Mouse (Mus musculus) embryonic facial prominence, embryonic 13.5 days (tissue): ENCODE results near the gene Casz1. TPM values are rescaled to one million over a fixed set of nuclear protein-coding genes. Genes with fewer than 3 reads are reported as not detected.

Experiments
- ATAC-seq: fragments of 200-750 bp; cut with Nextera tagmentation; 2 replicates; pipeline ENCODE4 v1.8.0; 2017; ENCODE audit warnings: low read depth; ENCODE audit not compliant: insufficient number of reproducible peaks, insufficient read depth, low FRiP score, low TSS enrichment
- H3K27ac ChIP-seq: fragments of 300-500 bp; sonication (generic); 2 replicates; pipeline ENCODE4 v1.5.1; 2015; ENCODE audit warnings: moderate library complexity, mild to moderate bottlenecking, inconsistent platforms
- H3K27me3 ChIP-seq: fragments of 300-500 bp; sonication (generic); 2 replicates; pipeline ENCODE4 v1.6.1; 2015; ENCODE audit warnings: mild to moderate bottlenecking, inconsistent platforms
- H3K36me3 ChIP-seq: fragments of 300-500 bp; sonication (generic); 2 replicates; pipeline ENCODE4 v1.6.1; 2015; ENCODE audit warnings: mild to moderate bottlenecking, inconsistent platforms
- H3K4me1 ChIP-seq: fragments of 300-500 bp; sonication (generic); 2 replicates; pipeline ENCODE4 v1.6.1; 2015; ENCODE audit warnings: inconsistent platforms
- H3K4me2 ChIP-seq: fragments of 300-500 bp; sonication (generic); 2 replicates; pipeline ENCODE4 v1.6.1; 2015; ENCODE audit warnings: moderate library complexity, mild to moderate bottlenecking, inconsistent platforms
- H3K4me3 ChIP-seq: fragments of 300-500 bp; sonication (generic); 2 replicates; pipeline ENCODE4 v1.5.1; 2015; ENCODE audit warnings: mild to moderate bottlenecking, inconsistent platforms
- H3K9ac ChIP-seq: fragments of 300-500 bp; sonication (generic); 2 replicates; pipeline ENCODE4 v1.6.1; 2015; ENCODE audit warnings: mild to moderate bottlenecking, inconsistent platforms
- H3K9me3 ChIP-seq: fragments of 300-500 bp; sonication (generic); 2 replicates; pipeline ENCODE4 v1.6.1; 2016; ENCODE audit warnings: inconsistent platforms
- WGBS: fragments of 180-500 bp; shearing (Covaris S2); methylation state at CpG from one replicate; pipeline ENCODE4 v1.1.7; 2015; ENCODE audit warnings: mixed read lengths; 5-methylcytosine and 5-hydroxymethylcytosine counted together
- polyA plus RNA-seq: library from polyadenylated mRNA; unstranded; fragments of >200 nt; fragmentation: Nextera tagmentation; extraction: Ambion mirVana; gene quantifications from 2 replicates; pipeline ENCODE4 v1.2.1, GENCODE M21; 2015

Casz1 gene
- polyA plus RNA-seq, 1 experiment from 2014 or later: 4.2 TPM

DNA sequence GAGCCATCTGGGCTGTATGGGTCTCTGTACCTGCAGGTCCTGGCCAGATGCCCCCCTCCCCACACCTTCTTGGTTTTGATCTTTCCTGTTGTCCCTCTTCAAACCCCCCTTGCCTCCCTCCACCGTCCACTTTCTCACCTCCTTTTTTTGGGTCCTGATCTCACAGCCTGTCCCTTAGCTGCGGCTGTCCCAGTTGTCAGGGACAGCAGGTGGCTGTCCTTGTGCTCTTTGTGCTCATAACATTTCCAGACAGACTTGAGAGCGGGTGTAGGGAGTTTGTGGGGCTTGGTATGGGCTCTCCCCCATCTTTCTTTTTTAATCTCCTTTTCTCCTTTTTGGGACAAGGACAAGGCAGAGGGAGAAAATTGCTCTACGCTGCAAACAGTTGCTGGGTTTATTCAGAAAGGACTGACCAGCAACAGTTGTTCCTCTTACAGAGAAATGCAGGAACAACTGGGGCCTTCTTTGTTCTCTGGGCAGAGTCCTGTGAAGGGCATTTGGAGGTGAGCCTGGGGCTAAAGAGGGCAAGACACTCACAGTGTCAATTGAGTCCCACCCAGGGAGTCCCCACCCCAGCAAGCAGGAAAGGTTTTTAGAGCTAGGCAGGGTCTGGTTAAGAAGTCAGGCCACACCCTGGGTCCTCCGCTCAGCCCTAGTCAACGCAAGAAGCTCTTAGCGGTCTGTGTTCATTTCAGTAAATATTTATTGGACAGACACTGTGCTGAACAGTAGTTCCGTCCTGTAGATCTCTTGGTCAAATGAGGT, 108.8 kb downstream of the Casz1 start:
- Histone ChIP-seq H3K4me2 (no peak overlapping the region), H3K9ac (no peak overlapping the region), H3K9me3 (no peaks in the 10 kb centered on the region), H3K4me1 (peaks cover 22% of the 10 kb centered on the region; the same call in 1 of the 2 replicates), H3K4me3 (no peak overlapping the region), H3K27me3 (peaks cover 80% of the 10 kb centered on the region), H3K27ac (no peak overlapping the region), H3K36me3 (no peaks in the 10 kb centered on the region)
- no peak for ATAC-seq
- WGBS: 64% methylated on average over 8 of the region's 8 CpGs

DNA sequence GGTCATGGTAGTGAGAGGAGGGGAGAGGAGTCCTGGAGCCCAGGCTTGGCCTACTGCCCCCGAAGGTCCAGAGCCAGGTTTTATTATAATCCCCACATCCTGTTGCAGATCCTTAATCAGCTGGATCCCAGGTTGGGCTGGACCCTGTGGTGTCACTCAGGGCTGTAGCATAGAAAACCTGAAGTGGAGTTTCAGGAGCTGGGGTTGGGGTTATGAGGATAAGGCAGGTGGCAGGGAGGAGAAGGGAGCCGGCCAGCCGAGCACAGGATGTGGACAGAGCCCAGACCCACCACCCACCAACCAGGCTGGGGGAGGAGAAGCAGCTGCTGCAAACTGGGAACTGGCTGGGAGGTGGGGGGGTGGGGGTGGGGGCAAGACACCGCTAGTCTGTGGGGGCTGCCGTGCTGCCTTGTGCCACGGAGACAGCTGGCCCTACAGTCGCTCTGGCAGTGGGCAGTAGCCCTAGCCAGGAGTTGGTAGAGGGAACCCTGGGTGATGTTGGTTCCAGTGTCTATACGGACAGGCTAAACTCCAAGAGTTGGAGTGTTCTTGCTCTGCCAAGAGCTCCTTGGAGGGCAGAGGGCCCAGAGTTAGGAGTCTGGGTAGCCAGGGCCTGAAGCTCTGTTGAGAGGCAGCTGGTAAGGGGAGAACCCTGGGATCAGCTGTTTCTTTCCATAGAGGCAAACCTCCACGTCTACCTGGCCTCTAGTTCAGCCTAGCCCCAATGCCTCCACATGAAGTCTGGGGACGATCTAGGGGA, 110.8 kb downstream of the Casz1 start:
- Histone ChIP-seq H3K27me3 (peaks cover 93% of the 10 kb centered on the region), H3K9ac (no peak overlapping the region), H3K27ac (no peak overlapping the region), H3K4me1 (peaks cover 13% of the 10 kb centered on the region), H3K4me2 (no peak overlapping the region), H3K9me3 (no peaks in the 10 kb centered on the region), H3K4me3 (no peak overlapping the region), H3K36me3 (no peaks in the 10 kb centered on the region)
- WGBS: 46% methylated on average over 10 of the region's 10 CpGs
- ATAC-seq: no peak

DNA sequence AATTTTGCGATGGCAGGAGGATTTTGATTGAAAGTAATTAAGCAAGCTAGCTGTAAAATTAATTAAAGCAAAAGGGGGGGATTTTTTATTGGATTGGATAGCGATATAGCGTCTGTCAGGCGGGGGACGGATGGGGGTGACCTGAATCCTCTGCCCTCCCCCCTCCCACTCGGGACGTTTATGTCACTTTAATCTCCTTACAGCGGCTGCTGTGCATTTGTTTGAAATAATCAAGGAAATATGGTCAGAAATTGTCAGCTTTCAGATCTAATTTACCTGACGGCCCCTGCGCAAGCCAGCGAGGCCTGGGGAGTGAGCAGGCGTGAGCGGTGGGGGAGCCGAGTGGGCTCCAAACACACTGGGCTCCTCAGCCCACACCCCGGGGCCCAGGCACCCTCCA, 111.6 kb downstream of the Casz1 start:
- no peak overlapping the region for H3K4me2 ChIP-seq
- ATAC-seq: no peak
- H3K4me1 ChIP-seq: peaks cover 13% of the 10 kb centered on the region
- no peaks in the 10 kb centered on the region for H3K36me3 ChIP-seq
- H3K4me3 ChIP-seq: no peak overlapping the region
- WGBS: 56% methylated on average over 15 of the region's 15 CpGs
- H3K27me3 ChIP-seq: peaks cover 97% of the 10 kb centered on the region
- no peak overlapping the region for H3K9ac ChIP-seq
- H3K27ac ChIP-seq: no peak overlapping the region
- H3K9me3 ChIP-seq: no peaks in the 10 kb centered on the region

DNA sequence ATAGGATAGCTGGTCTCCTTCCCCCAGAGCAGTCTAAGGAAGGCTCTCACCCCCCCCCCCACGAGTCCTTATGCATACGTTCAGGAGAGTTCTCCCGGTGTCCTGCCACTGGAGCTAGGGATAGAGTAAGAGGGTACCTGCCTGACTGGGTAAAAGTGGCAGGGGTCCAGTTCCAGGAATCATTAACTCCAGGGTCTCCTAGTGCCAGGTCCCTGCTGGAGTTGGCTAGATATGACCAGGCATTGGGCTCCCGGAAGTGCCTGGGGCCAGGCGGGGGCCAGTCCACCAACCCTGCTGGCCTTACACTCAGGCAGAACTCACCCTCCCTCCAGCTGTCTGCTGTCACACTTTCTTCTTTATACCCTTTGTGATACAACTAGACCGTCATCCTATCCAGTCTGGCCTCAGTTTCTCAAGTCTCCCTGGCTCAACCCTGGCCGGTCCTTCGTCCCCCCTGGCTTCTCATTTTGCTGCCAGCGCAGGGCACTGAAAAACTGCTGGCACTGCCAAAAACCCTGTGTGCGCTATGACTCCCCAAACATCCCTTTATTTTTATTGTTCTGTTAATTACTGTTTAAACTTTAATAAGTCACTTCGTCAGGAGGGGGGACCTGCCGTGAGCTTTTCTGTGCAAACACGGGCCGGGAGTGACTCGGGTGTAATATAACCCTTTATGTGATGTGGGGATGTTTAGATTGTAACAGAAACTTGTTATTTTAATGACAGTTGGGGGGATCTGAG, 114.6 kb downstream of the Casz1 start:
- Histone ChIP-seq H3K27me3 (peaks cover 99% of the 10 kb centered on the region), H3K4me3 (no peak overlapping the region), H3K9me3 (no peaks in the 10 kb centered on the region), H3K27ac (no peak overlapping the region), H3K4me2 (no peak overlapping the region), H3K36me3 (no peaks in the 10 kb centered on the region), H3K9ac (no peak overlapping the region), H3K4me1 (peaks cover 12% of the 10 kb centered on the region)
- ATAC-seq: no peak
- 65% methylated on average over 15 of the region's 15 CpGs for WGBS

DNA sequence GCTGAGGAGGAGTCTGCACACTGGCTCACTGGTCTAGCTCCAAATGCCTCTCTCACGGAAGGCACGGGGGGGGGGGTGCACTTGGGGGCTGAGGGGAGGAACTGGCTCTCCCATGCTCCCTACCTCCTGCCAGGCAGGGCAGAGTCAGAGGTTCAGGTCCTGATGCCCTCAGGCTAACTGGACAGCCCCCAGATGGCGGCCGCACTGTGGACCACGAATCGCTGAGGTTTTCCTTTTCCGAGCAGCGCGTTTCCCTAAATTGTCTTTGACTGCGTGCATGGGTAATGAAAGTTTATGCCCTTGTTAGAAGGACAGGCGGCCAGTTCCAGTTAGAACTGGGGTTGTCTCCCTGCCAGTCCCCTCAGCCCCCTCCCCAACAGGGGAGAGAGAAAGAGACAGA, 116.4 kb downstream of the Casz1 start:
- ATAC-seq: no peak
- WGBS: 31% methylated on average over 11 of the region's 11 CpGs
- Histone ChIP-seq H3K9me3 (no peaks in the 10 kb centered on the region), H3K4me3 (no peak overlapping the region), H3K4me2 (no peak overlapping the region), H3K27ac (no peak overlapping the region), H3K9ac (no peak overlapping the region), H3K36me3 (no peaks in the 10 kb centered on the region), H3K27me3 (peaks cover 99% of the 10 kb centered on the region), H3K4me1 (peaks cover 11% of the 10 kb centered on the region)

DNA sequence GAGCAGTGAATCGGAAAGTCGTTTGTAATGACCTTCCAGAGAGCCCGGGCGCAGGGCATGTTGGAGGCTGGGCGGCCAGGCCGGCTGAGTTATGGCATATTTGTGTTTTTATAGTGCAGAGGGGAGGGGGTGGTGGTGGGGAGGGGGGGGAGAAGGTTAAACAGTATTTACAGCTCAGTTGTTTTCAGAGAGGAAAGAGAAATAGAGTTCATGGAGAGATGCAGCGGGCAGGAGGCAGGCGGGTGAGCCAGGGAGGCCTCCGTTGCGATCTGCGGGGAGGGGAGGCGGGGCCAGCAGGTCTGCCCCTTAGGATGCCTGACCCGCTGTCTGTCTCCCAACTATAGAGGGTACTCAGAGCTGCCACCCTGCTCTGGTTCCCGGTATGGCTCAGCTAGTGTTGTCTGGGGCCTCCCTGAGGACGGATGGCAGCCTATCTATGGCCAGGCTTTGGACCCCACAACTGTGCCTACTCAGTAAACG, 118.0 kb downstream of the Casz1 start:
- Histone ChIP-seq H3K9me3 (no peaks in the 10 kb centered on the region), H3K4me1 (peaks cover 23% of the 10 kb centered on the region), H3K27me3 (peaks cover 99% of the 10 kb centered on the region), H3K27ac (no peak overlapping the region), H3K36me3 (no peaks in the 10 kb centered on the region), H3K4me2 (peak overlapping the region; percentile 41), H3K4me3 (no peak overlapping the region), H3K9ac (0 out of 2 replicates have a peak overlapping the region, but pooled peaks have one; percentile 36)
- 13% methylated on average over 16 of the region's 16 CpGs for WGBS
- no peak for ATAC-seq

DNA sequence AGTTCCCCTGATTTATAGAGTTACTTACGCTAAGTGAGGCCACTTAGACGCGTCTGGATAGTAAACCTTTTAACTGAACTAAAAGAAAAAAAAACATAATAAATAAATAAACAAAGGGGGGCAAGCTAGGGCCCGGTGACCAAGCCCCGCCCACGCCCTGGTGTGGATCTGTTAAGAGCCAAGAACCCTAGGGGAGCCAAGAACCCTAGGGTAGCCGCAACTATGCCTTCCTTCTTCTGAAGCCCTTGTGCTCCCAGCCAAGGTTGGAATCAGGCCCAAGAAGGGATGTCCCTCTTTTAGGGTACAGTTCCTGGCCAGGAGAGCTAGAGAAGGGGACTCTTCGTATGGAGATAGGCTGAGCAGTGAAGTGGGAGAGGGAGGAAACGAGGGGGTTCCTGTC, 119.2 kb downstream of the Casz1 start:
- peaks cover 24% of the 10 kb centered on the region for H3K4me1 ChIP-seq
- H3K4me2 ChIP-seq: no peak overlapping the region
- H3K36me3 ChIP-seq: no peaks in the 10 kb centered on the region
- peaks cover 98% of the 10 kb centered on the region for H3K27me3 ChIP-seq
- ATAC-seq: no peak
- no peak overlapping the region for H3K4me3 ChIP-seq
- H3K9me3 ChIP-seq: no peaks in the 10 kb centered on the region
- 73% methylated on average over 9 of the region's 9 CpGs for WGBS
- H3K9ac ChIP-seq: no peak overlapping the region
- no peak overlapping the region for H3K27ac ChIP-seq

DNA sequence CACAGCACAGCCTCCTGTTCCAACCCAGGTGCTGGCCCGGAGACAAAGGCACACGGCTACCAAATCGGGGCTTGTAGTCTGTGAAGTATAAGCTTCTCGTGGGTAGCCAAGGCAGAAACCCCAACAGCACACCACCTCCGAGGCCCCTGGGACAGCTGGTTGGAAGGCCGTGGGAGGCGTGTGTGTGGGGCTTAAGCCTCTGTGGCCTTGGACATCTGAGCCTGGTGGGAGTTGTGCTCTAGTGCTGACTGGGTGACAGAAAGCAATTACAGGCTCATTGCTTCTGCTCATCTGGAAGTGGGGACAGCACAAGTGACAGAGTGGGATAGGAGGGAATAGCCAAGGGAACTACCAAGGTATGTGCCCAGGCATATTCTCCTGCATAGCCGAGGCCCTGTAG, 119.7 kb downstream of the Casz1 start:
- peaks cover 24% of the 10 kb centered on the region for H3K4me1 ChIP-seq
- H3K27ac ChIP-seq: no peak overlapping the region
- no peaks in the 10 kb centered on the region for H3K36me3 ChIP-seq
- H3K9ac ChIP-seq: no peak overlapping the region
- no peaks in the 10 kb centered on the region for H3K9me3 ChIP-seq
- 68% methylated on average over 8 of the region's 8 CpGs for WGBS
- H3K27me3 ChIP-seq: peaks cover 96% of the 10 kb centered on the region
- ATAC-seq: no peak
- no peak overlapping the region for H3K4me3 ChIP-seq
- H3K4me2 ChIP-seq: no peak overlapping the region

DNA sequence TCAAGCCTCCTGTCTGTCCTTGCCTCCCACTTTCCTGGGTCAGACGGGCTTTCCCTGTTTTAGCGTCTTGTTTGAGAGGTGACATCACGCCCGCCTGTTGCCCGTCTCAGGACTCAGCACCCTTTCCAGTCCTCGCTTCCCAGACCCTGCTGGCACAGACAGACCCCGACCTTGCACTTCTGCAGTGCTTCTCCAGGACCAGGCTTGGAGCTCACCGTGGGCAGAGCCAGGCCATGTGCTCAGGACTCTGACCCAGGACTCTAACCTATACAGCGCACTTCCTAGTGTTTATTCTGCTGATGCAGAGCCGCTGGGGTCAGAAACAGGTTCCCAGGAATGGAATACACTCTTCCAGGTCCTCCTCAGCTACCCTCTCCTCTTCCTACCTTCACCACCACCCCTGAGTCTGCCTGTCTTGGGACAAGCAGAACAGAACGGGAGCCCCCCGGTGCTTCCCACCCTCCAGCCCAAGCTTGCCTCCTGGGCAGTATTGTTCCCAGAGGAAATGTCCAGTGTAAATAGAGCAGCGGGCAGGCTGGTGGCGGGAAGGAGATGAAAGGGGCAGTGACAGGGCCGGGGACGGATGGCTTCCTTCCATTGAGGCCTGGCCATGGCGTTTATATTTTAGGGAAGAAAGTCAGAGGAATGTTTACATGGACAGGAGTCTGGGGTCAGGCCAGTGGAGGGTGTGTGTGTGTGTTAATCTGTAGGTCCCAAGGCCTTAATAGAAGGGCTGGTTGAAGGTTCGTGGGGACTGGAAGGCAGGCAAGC, 121.5 kb downstream of the Casz1 start:
- H3K4me1 ChIP-seq: peaks cover 27% of the 10 kb centered on the region
- no peak overlapping the region for H3K27ac ChIP-seq
- H3K4me2 ChIP-seq: no peak overlapping the region
- no peak for ATAC-seq
- no peak overlapping the region for H3K9ac ChIP-seq
- H3K9me3 ChIP-seq: no peaks in the 10 kb centered on the region
- WGBS: 41% methylated on average over 18 of the region's 18 CpGs
- no peak overlapping the region for H3K4me3 ChIP-seq
- peaks cover 85% of the 10 kb centered on the region for H3K27me3 ChIP-seq
- no peaks in the 10 kb centered on the region for H3K36me3 ChIP-seq

DNA sequence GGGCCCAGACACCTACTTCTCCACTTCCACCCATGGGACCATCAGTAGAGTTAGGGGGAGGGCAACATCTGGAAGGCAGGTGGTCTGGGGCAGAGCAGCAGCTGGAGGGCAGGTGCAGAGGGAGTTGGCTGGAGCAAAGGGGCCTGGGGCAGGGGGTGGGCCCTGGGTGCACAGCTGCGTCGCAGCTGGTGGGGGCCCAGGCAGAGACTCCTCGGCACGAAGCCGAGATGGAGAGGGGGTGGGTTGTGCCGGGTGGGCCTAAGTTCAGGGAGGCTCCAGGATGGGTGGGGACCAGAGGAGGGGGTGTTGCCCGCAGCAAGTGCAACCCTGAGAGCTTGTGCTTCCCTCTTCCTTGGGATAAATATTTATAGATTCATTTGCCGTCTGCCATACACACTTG, 122.2 kb downstream of the Casz1 start:
- H3K4me2 ChIP-seq: no peak overlapping the region

DNA sequence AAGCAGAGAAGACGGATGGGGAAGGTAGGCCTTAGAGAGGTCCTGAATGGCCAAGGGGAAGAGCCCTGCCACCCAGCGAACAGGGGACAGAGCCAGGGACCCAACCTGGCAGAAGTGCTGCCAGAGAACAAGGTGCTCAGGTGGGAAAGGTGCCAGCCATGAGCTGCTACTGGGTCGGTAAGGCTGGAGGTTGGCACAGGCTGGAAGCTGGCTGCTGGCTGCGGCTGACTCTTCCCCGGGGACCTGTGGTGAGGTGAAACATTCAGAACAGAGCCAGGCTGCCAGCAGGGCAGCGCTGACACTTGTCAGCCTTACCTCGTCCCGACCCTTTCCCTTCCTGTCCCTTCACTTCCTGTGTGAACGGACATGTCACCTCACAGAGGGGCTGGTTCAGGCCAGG, 124.1 kb downstream of the Casz1 start:
- Histone ChIP-seq H3K4me1 (peaks cover 23% of the 10 kb centered on the region), H3K4me2 (no peak overlapping the region), H3K9me3 (no peaks in the 10 kb centered on the region), H3K36me3 (no peaks in the 10 kb centered on the region), H3K27me3 (peaks cover 71% of the 10 kb centered on the region), H3K27ac (no peak overlapping the region), H3K9ac (no peak overlapping the region), H3K4me3 (no peak overlapping the region)
- WGBS: 65% methylated on average over 9 of the region's 9 CpGs
- ATAC-seq: no peak

More for the DNA sequence above, 122.2 kb downstream of the Casz1 start:
- peak; percentile 67; the same call in 1 of the 2 replicates for ATAC-seq
- Histone ChIP-seq H3K9ac (no peak overlapping the region), H3K36me3 (no peaks in the 10 kb centered on the region), H3K9me3 (no peaks in the 10 kb centered on the region), H3K27me3 (peaks cover 82% of the 10 kb centered on the region), H3K27ac (no peak overlapping the region), H3K4me3 (no peak overlapping the region), H3K4me1 (peaks cover 27% of the 10 kb centered on the region)
- WGBS: 16% methylated on average over 7 of the region's 8 CpGs
